Mouse (Mus musculus) olfactory bulb, adult 2 months (tissue): ENCODE data around the gene Esyt2.

ENCODE experiments used
- CTCF ChIP-seq: fragments of 200-500 bp; IDR thresholded peaks from 2 replicates; pipeline ENCODE4 v1.5.1; 2012; ENCODE audit warnings: low read depth, mild to moderate bottlenecking, low read length, moderate library complexity; ENCODE audit not compliant: insufficient read depth
- POLR2A ChIP-seq: fragments of 200-500 bp; IDR thresholded peaks from 2 replicates; pipeline ENCODE4 v1.6.1; 2012; ENCODE audit warnings: mild to moderate bottlenecking, low read depth, low read length, moderate library complexity; ENCODE audit not compliant: insufficient read depth

DNA sequence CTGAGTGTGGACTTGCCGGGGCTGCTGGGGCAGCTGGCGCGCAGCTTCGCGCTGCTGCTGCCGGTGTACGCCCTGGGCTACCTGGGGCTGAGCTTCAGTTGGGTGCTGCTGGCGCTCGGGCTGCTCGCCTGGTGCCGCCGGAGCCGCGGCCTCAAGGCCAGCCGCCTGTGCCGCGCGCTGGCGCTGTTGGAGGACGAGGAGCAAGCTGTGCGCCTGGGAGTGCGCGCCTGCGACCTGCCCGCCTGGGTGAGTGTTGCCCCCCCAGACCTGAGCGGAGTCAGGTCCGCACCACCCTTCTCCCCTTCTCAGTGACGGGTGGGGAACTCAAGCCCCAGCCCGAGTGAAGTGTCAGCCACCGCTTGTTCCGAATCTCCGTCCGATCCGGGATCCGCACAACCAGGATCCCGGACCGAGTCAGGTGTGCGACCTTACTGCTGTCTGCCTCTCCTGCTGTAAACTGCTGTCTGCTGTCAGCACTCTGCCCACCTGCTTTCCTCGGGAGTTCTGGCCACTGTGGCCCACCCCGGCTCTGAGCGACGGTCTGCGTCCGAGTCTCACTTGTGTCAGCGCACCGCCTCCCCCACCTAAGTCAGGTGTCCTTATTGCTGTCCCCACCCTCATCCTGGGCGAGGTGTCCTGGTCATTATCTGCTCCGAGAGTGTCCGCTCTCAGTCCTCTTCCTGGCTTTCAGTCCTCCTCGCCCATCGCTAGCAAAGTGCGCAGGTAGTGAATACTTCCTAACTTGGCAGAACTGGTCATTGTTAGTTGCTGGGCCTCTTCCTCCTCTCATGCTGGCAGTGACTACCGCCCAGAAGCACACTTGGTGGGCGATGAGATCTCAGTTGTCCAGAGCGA, 658 bp downstream of the Esyt2 start:
- TF ChIP-seq CTCF: no peak
- no peak for TF ChIP-seq POLR2A
